Mouse (Mus musculus): Measurements from ENCODE around the gene Gm10392. TPM values are rescaled to one million over a fixed set of nuclear protein-coding genes. Genes with fewer than 3 reads are reported as not detected.

Gm10392 gene
- polyA plus RNA-seq, 1 experiment: 0.87 TPM

- H3K4me3 ChIP-seq (replicated peaks; ENCODE audit: control insufficient read depth, low read depth, low read length): no peak overlapping the region
- no peak overlapping the region for H3K27ac ChIP-seq (ENCODE audit: control insufficient read depth, insufficient read depth, low read depth, low read length, poor library complexity)
- no peaks in the 10 kb centered on the region for H3K4me1 ChIP-seq (ENCODE audit: control insufficient read depth, insufficient read depth, low read length)
- WGBS: 89% methylated on average over 19 of the region's 19 CpGs
- TF ChIP-seq POLR2A (IDR thresholded peaks at IDR 0.05; ENCODE audit: borderline replicate concordance, control insufficient read depth, low read depth, low read length): no peak
- no peak for TF ChIP-seq CTCF (IDR thresholded peaks at IDR 0.05; ENCODE audit: control insufficient read depth, insufficient read depth, low read length)
Measured at GRCm38 (mm10) chr11:77504377-77504776, 14.6 kb downstream of the Gm10392 start.

DNA sequence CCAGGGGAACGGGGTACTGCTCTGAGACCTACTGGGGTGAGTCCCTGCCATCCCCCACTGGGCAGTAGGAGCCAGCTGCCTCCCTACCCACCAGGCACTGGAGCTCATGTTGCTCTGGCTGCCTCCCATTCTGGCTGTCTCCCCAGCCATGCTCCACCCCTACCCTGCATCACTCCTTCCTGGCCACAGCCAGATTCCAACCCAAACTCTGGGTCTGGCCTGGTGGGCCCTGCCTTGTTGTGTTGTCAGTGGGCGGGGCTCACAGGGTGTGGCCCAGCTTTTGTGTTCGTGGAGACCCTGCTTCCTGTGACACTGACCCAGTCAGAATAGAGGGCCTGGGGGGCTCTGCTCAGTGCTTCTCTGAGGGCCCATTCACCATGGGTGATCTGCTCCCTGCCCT, 15.5 kb downstream of the Gm10392 start:
- H3K27ac ChIP-seq (ENCODE audit: control insufficient read depth, insufficient read depth, low read depth, low read length, poor library complexity): no peak overlapping the region
- TF ChIP-seq CTCF (IDR thresholded peaks at IDR 0.05; ENCODE audit: control insufficient read depth, insufficient read depth, low read length): no peak
- WGBS: 76% methylated on average over 3 of the region's 3 CpGs
- no peaks in the 10 kb centered on the region; the same call in 1 of the 2 replicates for H3K4me1 ChIP-seq (ENCODE audit: control insufficient read depth, insufficient read depth, low read length)
- no peak overlapping the region for H3K4me3 ChIP-seq (replicated peaks; ENCODE audit: control insufficient read depth, low read depth, low read length)

GRCm38 (mm10) chr11:77502481-77502880, 16.5 kb downstream of the Gm10392 start:
- WGBS: 86% methylated on average over 6 of the region's 6 CpGs
- Histone ChIP-seq H3K4me3 (replicated peaks; ENCODE audit: control insufficient read depth, low read depth, low read length) (no peak overlapping the region), H3K4me1 (ENCODE audit: control insufficient read depth, insufficient read depth, low read length) (no peaks in the 10 kb centered on the region; the same call in none of the 2 replicates), H3K27ac (ENCODE audit: control insufficient read depth, insufficient read depth, low read depth, low read length, poor library complexity) (no peak overlapping the region)
- no peak for TF ChIP-seq CTCF (IDR thresholded peaks at IDR 0.05; ENCODE audit: control insufficient read depth, insufficient read depth, low read length)
- no peak for TF ChIP-seq POLR2A (IDR thresholded peaks at IDR 0.05; ENCODE audit: borderline replicate concordance, control insufficient read depth, low read depth, low read length)

DNA sequence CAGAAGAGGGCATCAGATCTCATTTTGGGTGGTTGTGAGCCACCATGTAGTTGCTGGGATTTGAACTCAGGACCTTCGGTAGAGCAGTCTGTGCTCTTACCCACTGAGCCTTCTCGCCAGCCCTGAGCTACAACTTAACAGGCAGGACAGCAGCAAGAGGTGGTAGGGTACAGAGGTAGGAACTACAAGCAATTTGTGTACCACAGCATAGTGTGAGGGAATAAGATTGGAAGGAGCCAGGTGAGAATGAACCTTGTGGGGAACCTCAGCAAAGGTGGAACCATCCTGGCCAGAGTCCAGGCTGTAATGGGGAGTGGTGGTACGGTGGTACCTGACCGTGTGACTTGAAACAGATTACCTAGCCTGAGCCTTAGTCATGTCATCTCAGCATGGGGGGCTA, 17.0 kb downstream of the Gm10392 start:
- Histone ChIP-seq H3K4me1 (ENCODE audit: control insufficient read depth, insufficient read depth, low read length) (no peaks in the 10 kb centered on the region; the same call in none of the 2 replicates), H3K27ac (ENCODE audit: control insufficient read depth, insufficient read depth, low read depth, low read length, poor library complexity) (no peak overlapping the region), H3K4me3 (replicated peaks; ENCODE audit: control insufficient read depth, low read depth, low read length) (no peak overlapping the region)
- WGBS: 85% methylated on average over 4 of the region's 4 CpGs
- TF ChIP-seq POLR2A (IDR thresholded peaks at IDR 0.05; ENCODE audit: borderline replicate concordance, control insufficient read depth, low read depth, low read length) (no peak), CTCF (IDR thresholded peaks at IDR 0.05; ENCODE audit: control insufficient read depth, insufficient read depth, low read length) (no peak)

DNA sequence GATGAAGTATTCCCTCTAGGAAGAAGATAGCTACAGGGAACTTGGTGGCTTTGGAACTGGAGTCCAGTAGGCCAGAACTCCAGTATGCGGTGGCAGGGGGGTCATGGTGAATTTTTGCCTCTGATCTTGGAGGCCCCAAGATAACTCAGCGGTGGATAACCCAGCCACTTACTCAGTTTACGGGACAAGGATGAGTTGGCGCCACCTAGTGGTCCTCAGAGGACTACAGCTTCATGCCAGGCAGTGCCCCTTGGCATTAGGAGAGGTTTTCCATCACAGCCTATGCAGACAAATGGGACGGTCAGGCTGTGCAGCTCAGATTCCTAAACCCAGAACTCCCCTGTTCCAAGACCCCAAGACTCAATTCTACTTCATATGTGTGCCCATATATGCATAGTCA, 17.6 kb downstream of the Gm10392 start:
- TF ChIP-seq POLR2A (IDR thresholded peaks at IDR 0.05; ENCODE audit: borderline replicate concordance, control insufficient read depth, low read depth, low read length): no peak
- peak; percentile 95 for TF ChIP-seq CTCF (IDR thresholded peaks at IDR 0.05; ENCODE audit: control insufficient read depth, insufficient read depth, low read length)
- Histone ChIP-seq H3K4me1 (ENCODE audit: control insufficient read depth, insufficient read depth, low read length) (no peaks in the 10 kb centered on the region; the same call in none of the 2 replicates), H3K27ac (ENCODE audit: control insufficient read depth, insufficient read depth, low read depth, low read length, poor library complexity) (no peak overlapping the region), H3K4me3 (replicated peaks; ENCODE audit: control insufficient read depth, low read depth, low read length) (no peak overlapping the region)
- 9% methylated on average over 5 of the region's 5 CpGs for WGBS

GRCm38 (mm10) chr11:77500361-77501325, 18.4 kb downstream of the Gm10392 start:
- 80% methylated on average over 17 of the region's 17 CpGs for WGBS
- Histone ChIP-seq H3K4me3 (replicated peaks; ENCODE audit: control insufficient read depth, low read depth, low read length) (no peak overlapping the region), H3K27ac (ENCODE audit: control insufficient read depth, insufficient read depth, low read depth, low read length, poor library complexity) (no peak overlapping the region), H3K4me1 (ENCODE audit: control insufficient read depth, insufficient read depth, low read length) (no peaks in the 10 kb centered on the region; the same call in none of the 2 replicates)
- TF ChIP-seq POLR2A (IDR thresholded peaks at IDR 0.05; ENCODE audit: borderline replicate concordance, control insufficient read depth, low read depth, low read length): no peak
- TF ChIP-seq CTCF (IDR thresholded peaks at IDR 0.05; ENCODE audit: control insufficient read depth, insufficient read depth, low read length): no peak

GRCm38 (mm10) chr11:77499354-77499753, 19.6 kb downstream of the Gm10392 start:
- WGBS: 91% methylated on average over 7 of the region's 7 CpGs
- H3K4me1 ChIP-seq (ENCODE audit: control insufficient read depth, insufficient read depth, low read length): no peaks in the 10 kb centered on the region; the same call in none of the 2 replicates
- no peak overlapping the region for H3K4me3 ChIP-seq (replicated peaks; ENCODE audit: control insufficient read depth, low read depth, low read length)
- TF ChIP-seq POLR2A (IDR thresholded peaks at IDR 0.05; ENCODE audit: borderline replicate concordance, control insufficient read depth, low read depth, low read length): no peak
- TF ChIP-seq CTCF (IDR thresholded peaks at IDR 0.05; ENCODE audit: control insufficient read depth, insufficient read depth, low read length): no peak
- no peak overlapping the region for H3K27ac ChIP-seq (ENCODE audit: control insufficient read depth, insufficient read depth, low read depth, low read length, poor library complexity)

DNA sequence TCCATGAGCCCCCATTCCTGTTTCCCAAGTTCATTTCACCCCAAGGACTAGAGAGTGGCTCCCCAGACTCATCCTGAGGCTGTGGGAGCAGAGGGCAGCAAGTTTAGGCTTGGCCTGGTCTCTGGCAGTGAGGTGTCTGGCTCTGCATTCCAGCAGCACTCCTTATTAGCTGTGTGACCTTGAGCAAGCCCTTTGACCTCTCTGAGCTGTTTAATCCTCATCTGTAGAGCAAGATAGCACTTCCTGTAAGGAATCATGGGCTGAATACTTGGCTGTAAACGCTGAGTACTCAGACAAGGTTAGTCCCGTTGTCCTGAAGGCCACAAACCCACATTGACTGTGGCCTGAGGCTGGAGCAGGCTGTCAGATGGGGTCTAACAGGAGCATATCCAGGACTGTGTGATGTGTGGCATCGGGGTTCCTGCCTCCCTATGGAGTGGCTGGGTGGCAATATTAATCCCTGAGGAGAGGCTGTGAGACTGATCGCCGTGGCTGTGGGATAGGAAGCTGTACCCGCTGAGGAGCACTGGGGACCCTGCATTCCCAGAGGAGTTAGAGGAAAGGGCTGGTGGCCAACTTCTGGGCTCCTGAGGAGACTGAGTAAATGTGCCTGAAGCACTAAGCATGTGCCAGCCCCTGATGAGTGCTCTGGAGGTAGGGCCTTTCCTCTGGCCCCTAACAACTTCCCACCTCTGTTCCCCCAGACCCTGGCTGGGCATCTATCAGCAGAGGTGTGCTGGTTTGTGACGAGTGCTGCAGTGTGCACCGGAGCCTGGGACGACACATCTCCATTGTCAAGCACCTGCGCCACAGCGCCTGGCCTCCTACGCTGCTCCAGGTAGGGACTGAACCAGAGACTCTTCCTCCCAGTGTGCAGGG, 20.5 kb downstream of the Gm10392 start:
- 85% methylated on average over 12 of the region's 12 CpGs for WGBS
- H3K4me1 ChIP-seq (ENCODE audit: control insufficient read depth, insufficient read depth, low read length): peaks cover 2% of the 10 kb centered on the region

More for the DNA sequence above, 20.5 kb downstream of the Gm10392 start:
- Histone ChIP-seq H3K27ac (ENCODE audit: control insufficient read depth, insufficient read depth, low read depth, low read length, poor library complexity) (no peak overlapping the region; the same call in 1 of the 2 replicates), H3K4me3 (replicated peaks; ENCODE audit: control insufficient read depth, low read depth, low read length) (no peak overlapping the region)
- TF ChIP-seq CTCF (IDR thresholded peaks at IDR 0.05; ENCODE audit: control insufficient read depth, insufficient read depth, low read length) (no peak), POLR2A (IDR thresholded peaks at IDR 0.05; ENCODE audit: borderline replicate concordance, control insufficient read depth, low read depth, low read length) (no peak)

All from bone marrow, adult 2 months (tissue).